Mouse (Mus musculus) cortical plate, adult 2 months (tissue): ENCODE measurements around the gene Xrcc5.

ENCODE experiments used
- CTCF ChIP-seq: fragments of 200-500 bp; IDR thresholded peaks from 2 replicates; pipeline ENCODE4 v1.5.1; 2011; ENCODE audit warnings: mild to moderate bottlenecking, control low read depth, low read length; ENCODE audit not compliant: insufficient read depth; ENCODE audit errors: extremely low read depth
- POLR2A ChIP-seq: fragments of 200-500 bp; IDR thresholded peaks from 2 replicates; pipeline ENCODE4 v1.6.1; 2011; ENCODE audit warnings: mild to moderate bottlenecking, low read length, control low read depth; ENCODE audit not compliant: insufficient read depth; ENCODE audit errors: extremely low read depth

- TF ChIP-seq POLR2A (no peak), CTCF (no peak)
Observed at GRCm38 (mm10) chr1:72374049-72374448, 66.8 kb downstream of the Xrcc5 start.
